ENCODE assay signal across 8 mouse cellular contexts in genomic region chr1:81310087-81310626, GRCm38 (mm10).
DNase-seq lines count a peak whose midpoint lies in the region; ATAC-seq and TF ChIP-seq lines count a peak whose summit lies in the region.

No protein-coding gene starts in this region.

- no peaks in the 10 kb centered on the region for H3K36me3 ChIP-seq in heart, adult 2 months (ENCODE audit: control insufficient read depth, insufficient read depth, low read length)
- H3K36me3 ChIP-seq in heart, embryonic 12.5 days: no peaks in the 10 kb centered on the region
- H3K36me3 ChIP-seq in embryonic facial prominence, embryonic 10.5 days (replicated peaks): no peaks in the 10 kb centered on the region

- peak; percentile 72 for TF ChIP-seq CTCF in heart, adult 2 months (IDR thresholded peaks at IDR 0.05)

- H3K9me3 ChIP-seq in heart, embryonic 12.5 days (replicated peaks): no peaks in the 10 kb centered on the region
- H3K9me3 ChIP-seq in embryonic facial prominence, embryonic 10.5 days: no peaks in the 10 kb centered on the region

- no peak overlapping the region for H3K4me2 ChIP-seq in heart, embryonic 12.5 days

- no peak for TF ChIP-seq EP300 in heart, adult 2 months (IDR thresholded peaks at IDR 0.05; ENCODE audit: insufficient read depth, low read depth, low read length)

- no peak for TF ChIP-seq POLR2A in heart, adult 2 months (IDR thresholded peaks at IDR 0.05; ENCODE audit: insufficient read depth, low read depth, low read length)

- H3K4me1 ChIP-seq in heart, adult 2 months (ENCODE audit: control insufficient read depth, insufficient read depth, low read length): no peaks in the 10 kb centered on the region
- no peaks in the 10 kb centered on the region for H3K4me1 ChIP-seq in heart, embryonic 12.5 days (replicated peaks)
- H3K4me1 ChIP-seq in embryonic facial prominence, embryonic 10.5 days: no peaks in the 10 kb centered on the region

- no peak for ATAC-seq in heart, embryonic 12.5 days (ENCODE audit: insufficient number of reproducible peaks, low FRiP score)

- peak; percentile 18 to 46 for DNase-seq in heart, adult 2 months
- DNase-seq in adrenal gland, adult 2 months: peak; percentile 39
- peak; percentile 72 for DNase-seq in embryonic facial prominence, embryonic 10.5 days (ENCODE audit: low spot score)
- peak; percentile 46 to 70 for DNase-seq in heart, postnatal 14 days
- peak; percentile 62 to 74 for DNase-seq in layer of hippocampus, postnatal 14 days (ENCODE audit: low spot score in 2 of 2)
- peak; percentile 72 for DNase-seq in lung, postnatal 36 days
- peak; percentile 29 to 38 for DNase-seq in right cerebral cortex, postnatal 36 days (ENCODE audit: low spot score in 2 of 2)

- WGBS in heart, adult 2 months: 3% methylated on average over 1 of the region's 1 CpGs
- 0% methylated on average over 1 of the region's 1 CpGs for WGBS in heart, embryonic 12.5 days
- 0% methylated on average over 1 of the region's 1 CpGs for WGBS in embryonic facial prominence, embryonic 10.5 days

- H3K4me3 ChIP-seq in heart, adult 2 months: no peak overlapping the region
- no peak overlapping the region for H3K4me3 ChIP-seq in heart, embryonic 12.5 days
- no peak overlapping the region for H3K4me3 ChIP-seq in embryonic facial prominence, embryonic 10.5 days

- no peaks in the 10 kb centered on the region for H3K27me3 ChIP-seq in heart, adult 2 months (ENCODE audit: control insufficient read depth, insufficient read depth, low read length)
- H3K27me3 ChIP-seq in heart, embryonic 12.5 days (replicated peaks): no peaks in the 10 kb centered on the region
- H3K27me3 ChIP-seq in embryonic facial prominence, embryonic 10.5 days (replicated peaks; ENCODE audit: low read depth, poor library complexity, severe bottlenecking): no peaks in the 10 kb centered on the region

- intact Hi-C loops in heart, adult 2 months (cut with DNase I): loop anchor here (2.0 kb wide), 1 partner anchor 1331 kb away; no protein-coding TSS in a partner anchor
- intact Hi-C loops in heart, postnatal 14 days (cut with DNase I): loop anchor here (2.0 to 10.0 kb wide), 4 partner anchors 375 to 1335 kb away; no protein-coding TSS in a partner anchor

- H3K9ac ChIP-seq in heart, adult 2 months (ENCODE audit: low read depth, low read length): no peak overlapping the region
- no peak overlapping the region for H3K9ac ChIP-seq in heart, embryonic 12.5 days

- H3K79me2 ChIP-seq in heart, adult 2 months (replicated peaks; ENCODE audit: control insufficient read depth, insufficient read depth, low read length): no peaks in the 10 kb centered on the region

- H3K27ac ChIP-seq in heart, adult 2 months: no peak overlapping the region
- no peak overlapping the region for H3K27ac ChIP-seq in heart, embryonic 12.5 days (ENCODE audit: poor library complexity, severe bottlenecking)
- H3K27ac ChIP-seq in embryonic facial prominence, embryonic 10.5 days (replicated peaks): no peak overlapping the region
